Mouse (Mus musculus): Measurements from ENCODE around the gene Olfr510. TPM values are rescaled to one million over a fixed set of nuclear protein-coding genes. Genes with fewer than 3 reads are reported as not detected.

Olfr510 gene
- total and polyA plus RNA-seq, 2 experiments from 2014 or later = not detected

DNA sequence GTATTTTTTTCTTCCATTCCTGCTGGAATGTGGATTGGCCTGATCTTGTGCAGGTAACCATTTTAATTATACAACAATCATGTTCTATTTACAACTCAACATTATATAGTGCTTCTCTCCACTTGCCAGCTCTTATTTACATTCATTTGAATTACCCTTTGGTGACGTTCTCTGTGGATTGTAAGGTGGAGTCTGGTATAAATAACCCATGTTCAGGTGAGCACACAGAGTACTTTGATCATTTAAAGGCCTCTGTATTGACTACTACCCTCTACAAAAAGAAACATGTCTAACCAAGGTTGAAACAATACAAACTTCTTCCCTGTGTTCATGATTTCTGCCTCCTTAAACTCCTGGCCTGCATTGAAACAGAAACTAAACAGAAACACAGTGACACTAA, 4.8 kb downstream of the Olfr510 start:
- Histone ChIP-seq H3K27ac (ENCODE audit: low read depth) (no peak overlapping the region), H3K9me3 (replicated peaks; ENCODE audit: control insufficient read depth, low read length) (no peaks in the 10 kb centered on the region), H3K9ac (replicated peaks; ENCODE audit: low read depth, low read length) (no peak overlapping the region), H3K4me1 (ENCODE audit: control insufficient read depth, insufficient read depth) (no peaks in the 10 kb centered on the region), H3K36me3 (replicated peaks; ENCODE audit: control insufficient read depth, insufficient read depth, low read length) (no peaks in the 10 kb centered on the region), H3K27me3 (ENCODE audit: control insufficient read depth, insufficient read depth, low read length) (no peaks in the 10 kb centered on the region), H3K4me3 (ENCODE audit: low read depth, low read length) (no peak overlapping the region), H3K4me2 (ENCODE audit: low read depth, low read length) (no peak overlapping the region)
- WGBS = 47% methylated on average over 1 of the region's 1 CpGs
- TF ChIP-seq EP300 (IDR thresholded peaks at IDR 0.05; ENCODE audit: low read depth) (no peak), CTCF (IDR thresholded peaks at IDR 0.05; ENCODE audit: low read depth) (no peak)
- DNase-seq (ENCODE audit: low spot score) = no peak
- no peak for ATAC-seq (ENCODE audit: insufficient read depth, low read depth)

DNA sequence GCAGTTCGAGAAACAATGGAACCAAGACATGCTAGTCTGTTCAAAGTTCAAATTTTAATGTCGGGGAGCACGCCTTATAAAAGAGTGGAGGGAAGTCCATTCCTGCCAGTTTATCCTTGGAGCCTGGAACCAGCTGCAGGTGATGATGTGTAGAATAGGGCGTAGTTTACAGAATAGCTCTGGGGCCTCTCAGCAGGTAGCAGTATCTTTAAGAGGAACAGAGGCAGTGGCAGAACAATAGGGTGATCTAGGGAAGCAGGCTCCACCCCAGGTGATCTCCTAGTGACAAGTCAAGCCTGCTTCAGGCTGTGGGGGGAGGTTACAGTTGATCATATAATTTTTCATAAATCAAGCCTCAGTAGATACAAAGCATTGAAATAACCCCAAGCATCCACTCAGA, 12.7 kb downstream of the Olfr510 start:
- Histone ChIP-seq H3K27me3 (ENCODE audit: control insufficient read depth, insufficient read depth, low read length) (no peaks in the 10 kb centered on the region), H3K9ac (replicated peaks; ENCODE audit: low read depth, low read length) (no peak overlapping the region), H3K4me3 (ENCODE audit: low read depth, low read length) (no peak overlapping the region), H3K27ac (ENCODE audit: low read depth) (no peak overlapping the region), H3K4me2 (ENCODE audit: low read depth, low read length) (no peak overlapping the region), H3K9me3 (replicated peaks; ENCODE audit: control insufficient read depth, low read length) (no peaks in the 10 kb centered on the region), H3K36me3 (replicated peaks; ENCODE audit: control insufficient read depth, insufficient read depth, low read length) (no peaks in the 10 kb centered on the region), H3K4me1 (ENCODE audit: control insufficient read depth, insufficient read depth) (no peaks in the 10 kb centered on the region)
- ATAC-seq (ENCODE audit: insufficient read depth, low read depth) = no peak
- WGBS = 67% methylated on average over 4 of the region's 4 CpGs
- TF ChIP-seq CTCF (IDR thresholded peaks at IDR 0.05; ENCODE audit: low read depth) (no peak), EP300 (IDR thresholded peaks at IDR 0.05; ENCODE audit: low read depth) (no peak)
- no peak for DNase-seq (ENCODE audit: low spot score)

DNA sequence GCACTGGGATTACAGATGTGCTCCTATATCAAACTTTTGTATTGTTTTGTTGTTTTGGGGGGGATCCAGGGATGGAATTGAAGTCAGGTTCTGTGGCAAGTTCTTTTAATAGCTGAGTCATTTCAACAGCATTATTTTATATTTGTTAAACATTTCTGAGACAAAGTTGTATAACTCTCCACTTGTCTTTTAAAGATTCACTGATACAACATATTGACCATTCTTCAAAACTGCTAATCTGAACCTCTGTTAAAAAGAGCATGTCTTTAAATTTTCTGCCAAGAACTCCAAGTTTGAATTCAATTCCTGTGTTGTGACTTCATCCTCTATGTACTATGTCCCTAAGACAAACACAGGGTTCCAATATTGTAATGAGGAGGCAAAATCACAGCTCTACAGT, 46.8 kb downstream of the Olfr510 start, which contains the start of gene Olfr512:
Gene Olfr512, plus strand, starts transcription at position 301 of the 400 bp plus-strand sequence.
- no peaks in the 10 kb centered on the region for H3K36me3 ChIP-seq (replicated peaks; ENCODE audit: control insufficient read depth, insufficient read depth, low read length)
- no peak within 1 kb of the TSS for H3K27ac ChIP-seq (ENCODE audit: low read depth)
- DNase-seq (ENCODE audit: low spot score) (no peak), ATAC-seq (ENCODE audit: insufficient read depth, low read depth) (no peak)
- H3K27me3 ChIP-seq (ENCODE audit: control insufficient read depth, insufficient read depth, low read length) = no peaks in the 10 kb centered on the region
- H3K9ac ChIP-seq (replicated peaks; ENCODE audit: low read depth, low read length) = no peak within 1 kb of the TSS
- no peaks in the 10 kb centered on the region for H3K9me3 ChIP-seq (replicated peaks; ENCODE audit: control insufficient read depth, low read length)
- no peaks in the 10 kb centered on the region for H3K4me1 ChIP-seq (ENCODE audit: control insufficient read depth, insufficient read depth)
- TF ChIP-seq CTCF (IDR thresholded peaks at IDR 0.05; ENCODE audit: low read depth) = no peak
- TF ChIP-seq EP300 (IDR thresholded peaks at IDR 0.05; ENCODE audit: low read depth) = no peak
- no peak within 1 kb of the TSS for H3K4me2 ChIP-seq (ENCODE audit: low read depth, low read length)
- no peak within 1 kb of the TSS for H3K4me3 ChIP-seq (ENCODE audit: low read depth, low read length)

Other genes starting within 250 kb of the Olfr510 start
- gene Olfr497, start 246.0 kb upstream of the Olfr510 start, total RNA-seq (2014; rRNA removed; ENCODE audit: low replicate concordance) = not detected in 2 replicates
- gene Olfr497, start 246.0 kb upstream of the Olfr510 start, polyA plus RNA-seq (2015; fragmentation: Nextera tagmentation; extraction: Ambion mirVana) = not detected in 2 replicates
- gene Olfr498, start 201.1 kb upstream of the Olfr510 start, total RNA-seq (2014; rRNA removed; ENCODE audit: low replicate concordance) = not detected in 2 replicates
- not detected in 2 replicates for gene Olfr498, start 201.1 kb upstream of the Olfr510 start, polyA plus RNA-seq (2015; fragmentation: Nextera tagmentation; extraction: Ambion mirVana)
- gene Olfr502, start 141.4 kb upstream of the Olfr510 start, total RNA-seq (2014; rRNA removed; ENCODE audit: low replicate concordance) = not detected in 2 replicates
- gene Olfr502, start 141.4 kb upstream of the Olfr510 start, polyA plus RNA-seq (2015; fragmentation: Nextera tagmentation; extraction: Ambion mirVana) = not detected in 2 replicates
- not detected in 2 replicates for gene Olfr503, start 121.9 kb upstream of the Olfr510 start, total RNA-seq (2014; rRNA removed; ENCODE audit: low replicate concordance)
- gene Olfr503, start 121.9 kb upstream of the Olfr510 start, polyA plus RNA-seq (2015; fragmentation: Nextera tagmentation; extraction: Ambion mirVana) = not detected in 2 replicates
- gene Olfr504, start 100.6 kb upstream of the Olfr510 start, total RNA-seq (2014; rRNA removed; ENCODE audit: low replicate concordance) = not detected in 2 replicates
- gene Olfr504, start 100.6 kb upstream of the Olfr510 start, polyA plus RNA-seq (2015; fragmentation: Nextera tagmentation; extraction: Ambion mirVana) = not detected in 2 replicates
- gene Olfr506, start 55.6 kb upstream of the Olfr510 start, total RNA-seq (2014; rRNA removed; ENCODE audit: low replicate concordance) = not detected in 2 replicates
- gene Olfr506, start 55.6 kb upstream of the Olfr510 start, polyA plus RNA-seq (2015; fragmentation: Nextera tagmentation; extraction: Ambion mirVana) = not detected in 2 replicates
- gene Olfr507, start 44.6 kb upstream of the Olfr510 start, total RNA-seq (2014; rRNA removed; ENCODE audit: low replicate concordance) = not detected in 2 replicates
- not detected in 2 replicates for gene Olfr507, start 44.6 kb upstream of the Olfr510 start, polyA plus RNA-seq (2015; fragmentation: Nextera tagmentation; extraction: Ambion mirVana)
- not detected in 2 replicates for gene Olfr508, start 36.4 kb upstream of the Olfr510 start, total RNA-seq (2014; rRNA removed; ENCODE audit: low replicate concordance)
- not detected in 2 replicates for gene Olfr508, start 36.4 kb upstream of the Olfr510 start, polyA plus RNA-seq (2015; fragmentation: Nextera tagmentation; extraction: Ambion mirVana)
- not detected in 2 replicates for gene Olfr509, start 14.5 kb upstream of the Olfr510 start, total RNA-seq (2014; rRNA removed; ENCODE audit: low replicate concordance)
- not detected in 2 replicates for gene Olfr509, start 14.5 kb upstream of the Olfr510 start, polyA plus RNA-seq (2015; fragmentation: Nextera tagmentation; extraction: Ambion mirVana)
- gene Olfr512, start 46.9 kb downstream of the Olfr510 start, total RNA-seq (2014; rRNA removed; ENCODE audit: low replicate concordance) = not detected in 2 replicates
- gene Olfr512, start 46.9 kb downstream of the Olfr510 start, polyA plus RNA-seq (2015; fragmentation: Nextera tagmentation; extraction: Ambion mirVana) = not detected in 2 replicates
- not detected in 2 replicates for gene Olfr513, start 84.6 kb downstream of the Olfr510 start, total RNA-seq (2014; rRNA removed; ENCODE audit: low replicate concordance)
- not detected in 2 replicates for gene Olfr513, start 84.6 kb downstream of the Olfr510 start, polyA plus RNA-seq (2015; fragmentation: Nextera tagmentation; extraction: Ambion mirVana)
- not detected in 2 replicates for gene Olfr514, start 159.6 kb downstream of the Olfr510 start, total RNA-seq (2014; rRNA removed; ENCODE audit: low replicate concordance)
- not detected in 2 replicates for gene Olfr514, start 159.6 kb downstream of the Olfr510 start, polyA plus RNA-seq (2015; fragmentation: Nextera tagmentation; extraction: Ambion mirVana)
- not detected in 2 replicates for gene Olfr516, start 184.1 kb downstream of the Olfr510 start, total RNA-seq (2014; rRNA removed; ENCODE audit: low replicate concordance)
- not detected in 2 replicates for gene Olfr516, start 184.1 kb downstream of the Olfr510 start, polyA plus RNA-seq (2015; fragmentation: Nextera tagmentation; extraction: Ambion mirVana)
- not detected in 2 replicates for gene Olfr517, start 206.0 kb downstream of the Olfr510 start, total RNA-seq (2014; rRNA removed; ENCODE audit: low replicate concordance)
- gene Olfr517, start 206.0 kb downstream of the Olfr510 start, polyA plus RNA-seq (2015; fragmentation: Nextera tagmentation; extraction: Ambion mirVana) = not detected in 2 replicates
- gene Olfr518, start 218.6 kb downstream of the Olfr510 start, total RNA-seq (2014; rRNA removed; ENCODE audit: low replicate concordance) = not detected in 2 replicates
- not detected in 2 replicates for gene Olfr518, start 218.6 kb downstream of the Olfr510 start, polyA plus RNA-seq (2015; fragmentation: Nextera tagmentation; extraction: Ambion mirVana)
- gene Olfr519, start 228.0 kb downstream of the Olfr510 start, total RNA-seq (2014; rRNA removed; ENCODE audit: low replicate concordance) = not detected in 2 replicates
- gene Olfr519, start 228.0 kb downstream of the Olfr510 start, polyA plus RNA-seq (2015; fragmentation: Nextera tagmentation; extraction: Ambion mirVana) = not detected in 2 replicates